Mouse (Mus musculus): ENCODE results near the gene Cks1b. TPM values are rescaled to one million over a fixed set of nuclear protein-coding genes. Genes with fewer than 3 reads are reported as not detected.

Cks1b gene
- total and polyA plus RNA-seq, 3 experiments = 173 to 270 (median 268) TPM

GRCm38 (mm10) chr3:89392871-89393311 lies 25.3 kb downstream of the Cks1b start:
- H3K27me3 ChIP-seq (replicated peaks) = no peaks in the 10 kb centered on the region
- dilution Hi-C loops (cut with MboI; ENCODE audit: extremely low pct_ligation_motif_present, extremely low pct_unique_long_range_greater_than_20kb, low sequenced_read_pairs) = no loop called here
- in situ Hi-C loops (cut with MboI; ENCODE audit: low pct_ligation_motif_present, low pct_unique_long_range_greater_than_20kb, low sequenced_read_pairs) = no loop called here
- no peaks in the 10 kb centered on the region for H3K9me3 ChIP-seq (replicated peaks; ENCODE audit: low read length)
- H3K27ac ChIP-seq (ENCODE audit: insufficient read depth, low read depth) = peak overlapping the region; percentile 99
- H3K4me1 ChIP-seq (ENCODE audit: control insufficient read depth in 1 of 2, insufficient read depth in 2 of 2) = peaks cover 6 to 49% of the 10 kb centered on the region in 2 experiments
- H3K36me3 ChIP-seq (replicated peaks in 1 of 2; ENCODE audit: control insufficient read depth in 1 of 2, insufficient read depth in 1 of 2, low read length in 1 of 2) = peaks cover 0 to 6% of the 10 kb centered on the region in 2 experiments
- no peak for DNase-seq (ENCODE audit: extremely low read depth)
- peak overlapping the region; percentile 62 to 86 (median 85) for H3K4me3 ChIP-seq (replicated peaks in 1 of 3; ENCODE audit: low read depth in 2 of 3, low read length in 2 of 3, poor library complexity in 1 of 3)
- TF ChIP-seq BHLHE40 (IDR thresholded peaks at IDR 0.05; ENCODE audit: low read depth, low read length) (no peak), NRF1 (IDR thresholded peaks at IDR 0.05; ENCODE audit: low read depth, low read length) (no peak), POLR2A (IDR thresholded peaks at IDR 0.05; ENCODE audit: low read depth, low read length) (no peak), TCF12 (IDR thresholded peaks at IDR 0.05; ENCODE audit: low read depth, low read length) (0 out of 2 replicates have a peak, but pooled peaks have one; percentile 4), SMC3 (IDR thresholded peaks at IDR 0.05; ENCODE audit: low read depth, low read length) (no peak), JUND (conservative IDR thresholded peaks at IDR 0.05; ENCODE audit: low read depth, low read length) (no peak), NELFE (IDR thresholded peaks at IDR 0.05; ENCODE audit: low read depth, low read length) (0 out of 2 replicates have a peak, but pooled peaks have one; percentile 23), ZMIZ1 (IDR thresholded peaks at IDR 0.05; ENCODE audit: low read depth, low read length) (peak; percentile 27; the same call in 1 of the 2 replicates), ETS1 (conservative IDR thresholded peaks at IDR 0.05; ENCODE audit: low read depth, low read length) (no peak)
- peak overlapping the region; percentile 97 for H3K9ac ChIP-seq (ENCODE audit: insufficient read depth, low read depth)
- peaks cover 13% of the 10 kb centered on the region; the same call in 1 of the 2 replicates for H3K79me2 ChIP-seq (replicated peaks; ENCODE audit: control insufficient read depth, extremely low read depth, insufficient read depth, poor library complexity, severe bottlenecking)
- peak overlapping the region; percentile 38 for H3K4me2 ChIP-seq (ENCODE audit: insufficient read depth, low read depth, poor library complexity, severe bottlenecking)

- H3K9ac ChIP-seq (ENCODE audit: insufficient read depth, low read depth) = peak overlapping the region; percentile 97
- H3K27me3 ChIP-seq (replicated peaks) = no peaks in the 10 kb centered on the region
- peaks cover 0 to 4% of the 10 kb centered on the region in 2 experiments for H3K36me3 ChIP-seq (replicated peaks in 1 of 2; ENCODE audit: control insufficient read depth in 1 of 2, insufficient read depth in 1 of 2, low read length in 1 of 2)
- H3K4me1 ChIP-seq (ENCODE audit: control insufficient read depth in 1 of 2, insufficient read depth in 2 of 2) = peaks cover 6 to 50% of the 10 kb centered on the region in 2 experiments
- peak overlapping the region; percentile 99 for H3K27ac ChIP-seq (ENCODE audit: insufficient read depth, low read depth)
- dilution Hi-C loops (cut with MboI; ENCODE audit: extremely low pct_ligation_motif_present, extremely low pct_unique_long_range_greater_than_20kb, low sequenced_read_pairs) = no loop called here
- peak; percentile 77 for DNase-seq (ENCODE audit: extremely low read depth)
- peak overlapping the region; percentile 54 for H3K4me2 ChIP-seq (ENCODE audit: insufficient read depth, low read depth, poor library complexity, severe bottlenecking)
- peak overlapping the region; percentile 60 to 86 (median 85) for H3K4me3 ChIP-seq (replicated peaks in 1 of 3; ENCODE audit: low read depth in 2 of 3, low read length in 2 of 3, poor library complexity in 1 of 3)
- H3K79me2 ChIP-seq (replicated peaks; ENCODE audit: control insufficient read depth, extremely low read depth, insufficient read depth, poor library complexity, severe bottlenecking) = peaks cover 23% of the 10 kb centered on the region; the same call in 1 of the 2 replicates
- in situ Hi-C loops (cut with MboI; ENCODE audit: low pct_ligation_motif_present, low pct_unique_long_range_greater_than_20kb, low sequenced_read_pairs) = no loop called here
- no peaks in the 10 kb centered on the region for H3K9me3 ChIP-seq (replicated peaks; ENCODE audit: low read length)
- TF ChIP-seq HCFC1 (IDR thresholded peaks at IDR 0.05; ENCODE audit: low read depth, low read length) = peak; percentile 64
- TF ChIP-seq ZC3H11A (IDR thresholded peaks at IDR 0.05; ENCODE audit: low read depth, low read length) = no peak
- 0 out of 2 replicates have a peak, but pooled peaks have one; percentile 32 for TF ChIP-seq MEF2A (IDR thresholded peaks at IDR 0.05; ENCODE audit: borderline replicate concordance, low read depth, low read length)
- peak; percentile 63; the same call in 1 of the 2 replicates for TF ChIP-seq SIN3A (IDR thresholded peaks at IDR 0.05; ENCODE audit: low read length)
- TF ChIP-seq BHLHE40 (IDR thresholded peaks at IDR 0.05; ENCODE audit: low read depth, low read length) = peak; percentile 71
- TF ChIP-seq GABPA (IDR thresholded peaks at IDR 0.05; ENCODE audit: insufficient replicate concordance, low read depth, low read length) = no peak
- peak; percentile 80 for TF ChIP-seq EP300 (IDR thresholded peaks at IDR 0.05; ENCODE audit: low read length)
- TF ChIP-seq CHD1 (IDR thresholded peaks at IDR 0.05; ENCODE audit: low read depth, low read length) = no peak
- TF ChIP-seq ZMIZ1 (IDR thresholded peaks at IDR 0.05; ENCODE audit: low read depth, low read length) = peak; percentile 65; the same call in 1 of the 2 replicates
- TF ChIP-seq NRF1 (IDR thresholded peaks at IDR 0.05; ENCODE audit: low read depth, low read length) = peak; percentile 62
- TF ChIP-seq POLR2AphosphoS2 (IDR thresholded peaks at IDR 0.05; ENCODE audit: low read depth, low read length) = no peak
- peak; percentile 86 for TF ChIP-seq IRF4 (IDR thresholded peaks at IDR 0.05; ENCODE audit: low read depth, low read length)
- no peak for TF ChIP-seq ZNF384 (IDR thresholded peaks at IDR 0.05; ENCODE audit: low read depth, low read length)
- no peak for TF ChIP-seq TBP (conservative IDR thresholded peaks at IDR 0.05; ENCODE audit: low read depth, low read length)
- TF ChIP-seq JUN (IDR thresholded peaks at IDR 0.05; ENCODE audit: insufficient read depth, low read depth, low read length) = 0 out of 2 replicates have a peak, but pooled peaks have one; percentile 41
- no peak for TF ChIP-seq RAD21 (IDR thresholded peaks at IDR 0.05; ENCODE audit: low read depth, low read length)
- TF ChIP-seq USF1 (IDR thresholded peaks at IDR 0.05; ENCODE audit: low read depth, low read length) = no peak
- TF ChIP-seq RCOR1 (conservative IDR thresholded peaks at IDR 0.05; ENCODE audit: low read depth, low read length) = no peak
- TF ChIP-seq CHD2 (IDR thresholded peaks at IDR 0.05; ENCODE audit: low read length) = peak; percentile 67
- no peak for TF ChIP-seq SMC3 (IDR thresholded peaks at IDR 0.05; ENCODE audit: low read depth, low read length)
- TF ChIP-seq MXI1 (IDR thresholded peaks at IDR 0.05; ENCODE audit: low read depth, low read length) = peak; percentile 82; the same call in 1 of the 2 replicates
- TF ChIP-seq MAZ (IDR thresholded peaks at IDR 0.05; ENCODE audit: low read depth, low read length) = peak; percentile 81; the same call in 1 of the 2 replicates
- no peak for TF ChIP-seq UBTF (IDR thresholded peaks at IDR 0.05; ENCODE audit: low read depth, low read length)
- peak; percentile 26; the same call in 1 of the 2 replicates for TF ChIP-seq MAX (IDR thresholded peaks at IDR 0.05; ENCODE audit: low read length)
These were observed 26.3 kb downstream of the Cks1b start for GRCm38 (mm10) chr3:89391663-89392511.

Data from CH12.LX (cell line).